Mouse (Mus musculus) kidney, embryonic 15.5 days (tissue): Measurements from ENCODE around the gene Phldb1. TPM values are rescaled to one million over a fixed set of nuclear protein-coding genes. Genes with fewer than 3 reads are reported as not detected.
"Not testable (repeated sequence)": the region's sequence is repeated elsewhere in the genome, so short reads cannot be mapped to it uniquely, and the experiment has no call there.

Source experiments
- ATAC-seq: fragments of 200-750 bp; cut with Nextera tagmentation; replicated peaks from 2 replicates; pipeline ENCODE4 v1.8.0; 2017; ENCODE audit warnings: moderate TSS enrichment; ENCODE audit not compliant: low FRiP score
- H3K27ac ChIP-seq: fragments of 300-500 bp; sonication (generic); 2 replicates; pipeline ENCODE4 v1.5.1; 2015; ENCODE audit warnings: mild to moderate bottlenecking, inconsistent platforms
- H3K27me3 ChIP-seq: fragments of 300-500 bp; sonication (generic); 2 replicates; pipeline ENCODE4 v1.6.1; 2015; ENCODE audit warnings: inconsistent platforms
- H3K36me3 ChIP-seq: fragments of 300-500 bp; sonication (generic); 2 replicates; pipeline ENCODE4 v1.6.1; 2015; ENCODE audit warnings: inconsistent platforms
- H3K4me1 ChIP-seq: fragments of 300-500 bp; sonication (generic); 2 replicates; pipeline ENCODE4 v1.6.1; 2015; ENCODE audit warnings: inconsistent platforms
- H3K4me2 ChIP-seq: fragments of 300-500 bp; sonication (generic); 2 replicates; pipeline ENCODE4 v1.6.1; 2015; ENCODE audit warnings: moderate library complexity, mild to moderate bottlenecking, inconsistent platforms
- H3K4me3 ChIP-seq: fragments of 300-500 bp; sonication (generic); replicated peaks from 2 replicates; pipeline ENCODE4 v1.5.1; 2015; ENCODE audit warnings: mild to moderate bottlenecking, inconsistent platforms
- H3K9ac ChIP-seq: fragments of 300-500 bp; sonication (generic); 2 replicates; pipeline ENCODE4 v1.6.1; 2015; ENCODE audit warnings: mild to moderate bottlenecking, inconsistent platforms
- H3K9me3 ChIP-seq: fragments of 300-500 bp; sonication (generic); replicated peaks from 2 replicates; pipeline ENCODE4 v1.6.1; 2016; ENCODE audit warnings: inconsistent platforms
- WGBS: fragments of 180-500 bp; shearing (Covaris S2); methylation state at CpG from one replicate; pipeline ENCODE4 v1.1.7; 2015; ENCODE audit warnings: mixed read lengths; 5-methylcytosine and 5-hydroxymethylcytosine counted together
- polyA plus RNA-seq: library from polyadenylated mRNA; unstranded; fragments of >200 nt; fragmentation: Nextera tagmentation; extraction: Ambion mirVana; gene quantifications from 2 replicates; pipeline ENCODE4 v1.2.1, GENCODE M21; 2015

The Phldb1 gene
- 34.5 and 36.4 TPM in 2 replicates for polyA plus RNA-seq

- peak; percentile 86 for ATAC-seq
- Histone ChIP-seq H3K27ac (peak within 1 kb of the TSS; percentile 93), H3K36me3 (no peaks in the 10 kb centered on the region), H3K27me3 (no peaks in the 10 kb centered on the region), H3K4me2 (peak within 1 kb of the TSS; percentile 99), H3K9ac (peak within 1 kb of the TSS; percentile 64), H3K4me3 (peak within 1 kb of the TSS; percentile 73), H3K9me3 (no peaks in the 10 kb centered on the region), H3K4me1 (peaks cover 58% of the 10 kb centered on the region)
- WGBS, result under 1% methylated on average over 47 of the region's 47 CpGs
Observed at GRCm38 (mm10) chr9:44734524-44735494, at the start of gene Phldb1. Gene Phldb1 (minus strand): TSS chr9:44735198.

- H3K4me2 ChIP-seq, result peak overlapping the region; percentile 66
- H3K4me1 ChIP-seq, result peaks cover 6% of the 10 kb centered on the region
- H3K27ac ChIP-seq, result peak overlapping the region; percentile 88
- ATAC-seq, result peak; percentile 98
- H3K4me3 ChIP-seq, result peak overlapping the region; percentile 68
- H3K9ac ChIP-seq, result peak overlapping the region; percentile 83
- no peaks in the 10 kb centered on the region; the same call in 1 of the 2 replicates for H3K9me3 ChIP-seq
- no peaks in the 10 kb centered on the region for H3K27me3 ChIP-seq
- H3K36me3 ChIP-seq, result peaks cover 28% of the 10 kb centered on the region
- WGBS, result under 1% methylated on average over 41 of the region's 41 CpGs
Observed at GRCm38 (mm10) chr9:44772750-44773651, 38.0 kb upstream of the Phldb1 start.

- Histone ChIP-seq H3K9me3 (no peaks in the 10 kb centered on the region; the same call in 1 of the 2 replicates), H3K27me3 (no peaks in the 10 kb centered on the region), H3K4me3 (peak overlapping the region; percentile 68; the same call in 1 of the 2 replicates), H3K36me3 (peaks cover 26% of the 10 kb centered on the region), H3K9ac (no peak overlapping the region), H3K4me1 (peaks cover 6% of the 10 kb centered on the region), H3K27ac (peak overlapping the region; percentile 57; the same call in 1 of the 2 replicates), H3K4me2 (no peak overlapping the region)
- 21% methylated on average over 5 of the region's 5 CpGs for whole genome bisulfite sequencing
- ATAC-seq, result no peak
Observed at GRCm38 (mm10) chr9:44772392-44772749, 37.4 kb upstream of the Phldb1 start.

GRCm38 (mm10) chr9:44771376-44771775 lies 36.4 kb upstream of the Phldb1 start:
- Histone ChIP-seq H3K27me3 (no peaks in the 10 kb centered on the region), H3K9me3 (no peaks in the 10 kb centered on the region; the same call in 1 of the 2 replicates), H3K9ac (no peak overlapping the region), H3K36me3 (peaks cover 17% of the 10 kb centered on the region), H3K27ac (no peak overlapping the region), H3K4me1 (peaks cover 6% of the 10 kb centered on the region), H3K4me2 (no peak overlapping the region), H3K4me3 (no peak overlapping the region)
- no peak for ATAC-seq
- 93% methylated on average over 5 of the region's 5 CpGs for WGBS

GRCm38 (mm10) chr9:44768029-44768394 lies 33.0 kb upstream of the Phldb1 start:
- WGBS, result 42% methylated on average over 7 of the region's 9 CpGs
- H3K4me2 ChIP-seq, result peak overlapping the region; percentile 73
- peak overlapping the region; percentile 98; the same call in 1 of the 2 replicates for H3K27ac ChIP-seq
- not testable (repeated sequence) for ATAC-seq, H3K27me3 ChIP-seq, H3K9me3 ChIP-seq, H3K36me3 ChIP-seq
- H3K4me1 ChIP-seq, result peaks cover 17% of the 10 kb centered on the region
- H3K9ac ChIP-seq, result peak overlapping the region; percentile 99; the same call in 1 of the 2 replicates
- H3K4me3 ChIP-seq, result peak overlapping the region; percentile 82

GRCm38 (mm10) chr9:44767101-44768028 lies 32.4 kb upstream of the Phldb1 start, which contains the start of the genes Arcn1 and Ift46:
Gene Arcn1 (minus strand): TSS chr9:44767845.
Gene Ift46 (plus strand): TSS chr9:44767908.
- H3K27me3 ChIP-seq, result no peaks in the 10 kb centered on the region
- under 1% methylated on average over 82 of the region's 82 CpGs for WGBS
- peak; percentile 92 for ATAC-seq
- peak within 1 kb of the TSS; percentile 98 for H3K27ac ChIP-seq
- H3K4me3 ChIP-seq, result peak within 1 kb of the TSS; percentile 82
- H3K36me3 ChIP-seq, result no peaks in the 10 kb centered on the region
- H3K4me2 ChIP-seq, result peak within 1 kb of the TSS; percentile 73
- H3K9me3 ChIP-seq, result no peaks in the 10 kb centered on the region; the same call in 1 of the 2 replicates
- H3K9ac ChIP-seq, result peak within 1 kb of the TSS; percentile 99
- peaks cover 21% of the 10 kb centered on the region for H3K4me1 ChIP-seq

- no peaks in the 10 kb centered on the region for H3K27me3 ChIP-seq
- peaks cover 53% of the 10 kb centered on the region for H3K36me3 ChIP-seq
- no peak overlapping the region for H3K27ac ChIP-seq
- H3K4me2 ChIP-seq, result no peak overlapping the region
- no peaks in the 10 kb centered on the region for H3K9me3 ChIP-seq
- peaks cover 30% of the 10 kb centered on the region for H3K4me1 ChIP-seq
- no peak for ATAC-seq
- WGBS, result 34% methylated on average over 2 of the region's 2 CpGs
- no peak overlapping the region for H3K9ac ChIP-seq
- no peak overlapping the region for H3K4me3 ChIP-seq
Observed at GRCm38 (mm10) chr9:44760873-44761272, 25.9 kb upstream of the Phldb1 start.

- Histone ChIP-seq H3K36me3 (peaks cover 99% of the 10 kb centered on the region), H3K4me3 (no peak overlapping the region), H3K9ac (no peak overlapping the region), H3K4me1 (no peaks in the 10 kb centered on the region), H3K27ac (no peak overlapping the region), H3K4me2 (no peak overlapping the region), H3K9me3 (no peaks in the 10 kb centered on the region), H3K27me3 (no peaks in the 10 kb centered on the region)
- 90% methylated on average over 7 of the region's 7 CpGs for WGBS
- ATAC-seq, result no peak
Observed at GRCm38 (mm10) chr9:44748473-44748872, 13.5 kb upstream of the Phldb1 start.

- H3K4me3 ChIP-seq, result no peak overlapping the region
- no peak overlapping the region for H3K27ac ChIP-seq
- WGBS, result 97% methylated on average over 3 of the region's 3 CpGs
- no peaks in the 10 kb centered on the region for H3K27me3 ChIP-seq
- H3K9me3 ChIP-seq, result no peaks in the 10 kb centered on the region
- H3K4me1 ChIP-seq, result no peaks in the 10 kb centered on the region
- no peak overlapping the region for H3K4me2 ChIP-seq
- H3K9ac ChIP-seq, result no peak overlapping the region
- no peak for ATAC-seq
- H3K36me3 ChIP-seq, result peaks cover 99% of the 10 kb centered on the region
Observed at GRCm38 (mm10) chr9:44747341-44747740, 12.3 kb upstream of the Phldb1 start.

GRCm38 (mm10) chr9:44746666-44747065 lies 11.7 kb upstream of the Phldb1 start:
- no peak overlapping the region for H3K27ac ChIP-seq
- no peak overlapping the region for H3K4me2 ChIP-seq
- H3K27me3 ChIP-seq, result no peaks in the 10 kb centered on the region
- H3K9ac ChIP-seq, result no peak overlapping the region
- 71% methylated on average over 3 of the region's 3 CpGs for WGBS
- no peaks in the 10 kb centered on the region for H3K4me1 ChIP-seq
- H3K4me3 ChIP-seq, result no peak overlapping the region
- no peaks in the 10 kb centered on the region for H3K9me3 ChIP-seq
- no peak for ATAC-seq
- peaks cover 97% of the 10 kb centered on the region for H3K36me3 ChIP-seq

GRCm38 (mm10) chr9:44745371-44745770 lies 10.4 kb upstream of the Phldb1 start:
- Histone ChIP-seq H3K36me3 (peaks cover 94% of the 10 kb centered on the region), H3K9me3 (no peaks in the 10 kb centered on the region), H3K27ac (no peak overlapping the region), H3K4me2 (no peak overlapping the region), H3K9ac (no peak overlapping the region), H3K27me3 (no peaks in the 10 kb centered on the region), H3K4me3 (no peak overlapping the region), H3K4me1 (no peaks in the 10 kb centered on the region)
- no peak for ATAC-seq
- 95% methylated on average over 7 of the region's 7 CpGs for WGBS
